Mouse (Mus musculus): ENCODE data around the gene Fau. TPM values are rescaled to one million over a fixed set of nuclear protein-coding genes. Genes with fewer than 3 reads are reported as not detected.
A peak's percentile ranks its signal among the peaks of the same experiment; 100 is the strongest.

The Fau gene
- polyA plus RNA-seq, 1 experiment from 2014 or later, result 729 TPM

DNA sequence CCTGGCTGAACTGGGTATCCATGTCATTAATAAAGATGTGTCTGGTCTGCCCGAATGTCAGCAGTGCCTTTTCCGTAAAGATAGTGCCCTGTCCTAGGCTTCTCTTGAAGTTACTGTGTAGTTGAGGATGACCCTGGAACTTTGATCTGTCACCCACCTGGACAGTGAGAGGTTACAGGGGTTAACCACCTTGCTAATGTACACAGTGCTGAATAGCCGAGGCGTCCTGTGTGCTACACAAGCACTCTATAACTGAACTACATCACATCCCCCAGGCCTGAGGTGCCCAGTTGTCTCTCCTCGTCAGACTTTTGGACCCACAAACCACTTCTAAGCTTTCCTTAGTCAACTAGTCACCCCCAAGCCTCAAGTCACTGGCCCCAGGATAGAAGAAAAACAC, 4.8 kb downstream of the Fau start:
- Histone ChIP-seq H3K4me1 (replicated peaks; ENCODE audit: control insufficient read depth, insufficient read depth, low read length) (peaks cover 26% of the 10 kb centered on the region), H3K4me2 (ENCODE audit: low read depth, low read length, severe bottlenecking) (peak overlapping the region; percentile 100), H3K9ac (ENCODE audit: low read length) (no peak overlapping the region), H3K9me3 (ENCODE audit: control insufficient read depth, low read length) (no peaks in the 10 kb centered on the region), H3K4me3 (ENCODE audit: low read depth, low read length) (peak overlapping the region; percentile 88), H3K27me3 (ENCODE audit: control insufficient read depth, insufficient read depth, low read length) (no peaks in the 10 kb centered on the region), H3K36me3 (ENCODE audit: control insufficient read depth, insufficient read depth, low read length) (peaks cover 3% of the 10 kb centered on the region; the same call in 1 of the 2 replicates), H3K27ac (ENCODE audit: low read depth, low read length) (peak overlapping the region; percentile 93; the same call in 1 of the 2 replicates)
- DNase-seq (ENCODE audit: low spot score), result peak; percentile 50
- ATAC-seq (replicated peaks; ENCODE audit: low FRiP score), result no peak
- 80% methylated on average over 5 of the region's 5 CpGs for whole genome bisulfite sequencing

DNA sequence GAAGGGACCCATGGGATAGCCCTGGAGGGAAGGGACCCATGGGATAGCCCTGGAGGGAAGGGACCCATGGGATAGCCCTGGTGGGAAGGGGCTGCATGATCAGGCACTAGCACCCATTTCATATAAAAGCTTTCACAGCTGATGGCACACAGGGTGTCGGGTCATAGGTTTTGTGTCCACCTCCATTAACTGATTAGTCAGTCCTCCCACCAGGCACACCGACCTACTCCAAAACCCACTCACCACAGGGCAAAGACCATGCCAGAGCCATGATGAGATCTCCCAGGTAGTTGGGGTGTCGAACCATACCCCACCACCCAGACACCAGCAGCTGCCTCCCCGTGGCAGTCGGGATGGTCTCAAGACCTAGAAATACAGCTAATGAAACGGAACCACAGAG, 5.4 kb downstream of the Fau start:
- H3K27me3 ChIP-seq (ENCODE audit: control insufficient read depth, insufficient read depth, low read length), result no peaks in the 10 kb centered on the region
- H3K4me3 ChIP-seq (ENCODE audit: low read depth, low read length), result no peak overlapping the region
- peaks cover 27% of the 10 kb centered on the region for H3K4me1 ChIP-seq (replicated peaks; ENCODE audit: control insufficient read depth, insufficient read depth, low read length)
- H3K4me2 ChIP-seq (ENCODE audit: low read depth, low read length, severe bottlenecking), result no peak overlapping the region
- no peak overlapping the region for H3K27ac ChIP-seq (ENCODE audit: low read depth, low read length)
- no peak for ATAC-seq (replicated peaks; ENCODE audit: low FRiP score)
- WGBS, result 94% methylated on average over 6 of the region's 6 CpGs
- DNase-seq (ENCODE audit: low spot score), result no peak
- peaks cover 3% of the 10 kb centered on the region; the same call in 1 of the 2 replicates for H3K36me3 ChIP-seq (ENCODE audit: control insufficient read depth, insufficient read depth, low read length)
- no peak overlapping the region for H3K9ac ChIP-seq (ENCODE audit: low read length)
- H3K9me3 ChIP-seq (ENCODE audit: control insufficient read depth, low read length), result no peaks in the 10 kb centered on the region

DNA sequence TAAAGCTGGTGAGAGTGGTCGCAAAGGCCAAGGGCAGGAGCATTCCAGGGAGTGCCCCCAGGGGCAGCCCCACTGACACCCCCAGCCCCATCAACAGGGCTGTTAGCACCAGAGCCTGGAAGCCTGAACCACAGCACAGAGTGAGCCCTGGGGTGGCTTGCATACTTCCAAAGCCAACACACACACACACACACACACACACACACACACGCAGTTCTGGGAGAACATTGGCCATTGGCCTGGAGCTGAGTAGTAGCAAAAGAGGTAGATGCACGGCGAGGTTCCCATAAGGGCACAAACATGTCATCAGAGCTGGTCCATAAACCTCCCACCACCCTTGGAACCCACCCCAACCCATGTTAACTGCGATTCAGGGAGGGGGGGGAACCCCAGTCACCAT, 8.9 kb downstream of the Fau start:
- 43% methylated on average over 5 of the region's 5 CpGs for WGBS
- Histone ChIP-seq H3K9me3 (ENCODE audit: control insufficient read depth, low read length) (no peaks in the 10 kb centered on the region), H3K4me1 (replicated peaks; ENCODE audit: control insufficient read depth, insufficient read depth, low read length) (peaks cover 19% of the 10 kb centered on the region), H3K36me3 (ENCODE audit: control insufficient read depth, insufficient read depth, low read length) (no peaks in the 10 kb centered on the region; the same call in 1 of the 2 replicates), H3K4me3 (ENCODE audit: low read depth, low read length) (peak overlapping the region; percentile 55), H3K9ac (ENCODE audit: low read length) (peak overlapping the region; percentile 70), H3K27me3 (ENCODE audit: control insufficient read depth, insufficient read depth, low read length) (no peaks in the 10 kb centered on the region), H3K27ac (ENCODE audit: low read depth, low read length) (peak overlapping the region; percentile 83; the same call in 1 of the 2 replicates), H3K4me2 (ENCODE audit: low read depth, low read length, severe bottlenecking) (peak overlapping the region; percentile 94)
- no peak for DNase-seq (ENCODE audit: low spot score)
- ATAC-seq (replicated peaks; ENCODE audit: low FRiP score), result no peak

DNA sequence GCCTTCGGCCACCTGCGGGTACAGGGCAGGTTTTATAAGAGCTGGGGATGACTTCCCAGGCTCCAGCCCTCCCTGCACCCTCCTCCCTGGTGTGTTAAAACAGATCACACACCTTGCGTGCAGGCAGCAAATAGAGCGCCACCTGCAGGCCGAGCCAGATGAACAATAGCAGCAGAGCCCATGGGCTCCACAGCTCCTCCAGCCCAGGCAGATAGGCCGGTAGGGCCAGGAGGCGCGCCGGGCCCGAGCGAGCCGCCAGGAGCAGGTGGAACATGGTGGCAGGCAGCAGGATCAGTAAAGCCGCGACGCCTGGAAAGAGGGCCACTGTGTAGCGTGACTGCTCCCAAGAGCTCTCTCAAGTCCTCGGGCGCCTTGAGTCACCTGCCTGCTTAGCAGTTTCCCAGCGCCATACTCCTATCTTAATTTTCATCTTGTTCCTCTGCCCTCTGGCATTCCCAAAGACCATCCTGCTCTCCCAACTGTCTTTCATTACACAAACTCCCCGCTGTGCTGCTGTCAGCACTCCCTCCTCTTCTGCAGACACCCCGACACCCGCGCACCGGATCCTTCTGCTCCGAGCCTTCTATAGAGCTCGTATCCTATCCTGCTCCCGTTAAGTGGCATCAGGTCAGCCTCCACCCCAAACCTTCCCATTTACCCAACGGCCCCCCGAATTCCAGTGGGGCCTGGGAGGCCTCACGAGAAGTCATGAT, 9.5 kb downstream of the Fau start:
- ATAC-seq (replicated peaks; ENCODE audit: low FRiP score) (peak; percentile 67), DNase-seq (ENCODE audit: low spot score) (peak; percentile 94)
- under 1% methylated on average over 30 of the region's 30 CpGs for WGBS
- peak overlapping the region; percentile 94 for H3K4me2 ChIP-seq (ENCODE audit: low read depth, low read length, severe bottlenecking)
- peak overlapping the region; percentile 55 for H3K4me3 ChIP-seq (ENCODE audit: low read depth, low read length)
- H3K36me3 ChIP-seq (ENCODE audit: control insufficient read depth, insufficient read depth, low read length), result no peaks in the 10 kb centered on the region; the same call in 1 of the 2 replicates
- H3K27ac ChIP-seq (ENCODE audit: low read depth, low read length), result peak overlapping the region; percentile 83
- peak overlapping the region; percentile 70 for H3K9ac ChIP-seq (ENCODE audit: low read length)
- H3K9me3 ChIP-seq (ENCODE audit: control insufficient read depth, low read length), result no peaks in the 10 kb centered on the region
- peaks cover 15% of the 10 kb centered on the region for H3K4me1 ChIP-seq (replicated peaks; ENCODE audit: control insufficient read depth, insufficient read depth, low read length)
- H3K27me3 ChIP-seq (ENCODE audit: control insufficient read depth, insufficient read depth, low read length), result no peaks in the 10 kb centered on the region

DNA sequence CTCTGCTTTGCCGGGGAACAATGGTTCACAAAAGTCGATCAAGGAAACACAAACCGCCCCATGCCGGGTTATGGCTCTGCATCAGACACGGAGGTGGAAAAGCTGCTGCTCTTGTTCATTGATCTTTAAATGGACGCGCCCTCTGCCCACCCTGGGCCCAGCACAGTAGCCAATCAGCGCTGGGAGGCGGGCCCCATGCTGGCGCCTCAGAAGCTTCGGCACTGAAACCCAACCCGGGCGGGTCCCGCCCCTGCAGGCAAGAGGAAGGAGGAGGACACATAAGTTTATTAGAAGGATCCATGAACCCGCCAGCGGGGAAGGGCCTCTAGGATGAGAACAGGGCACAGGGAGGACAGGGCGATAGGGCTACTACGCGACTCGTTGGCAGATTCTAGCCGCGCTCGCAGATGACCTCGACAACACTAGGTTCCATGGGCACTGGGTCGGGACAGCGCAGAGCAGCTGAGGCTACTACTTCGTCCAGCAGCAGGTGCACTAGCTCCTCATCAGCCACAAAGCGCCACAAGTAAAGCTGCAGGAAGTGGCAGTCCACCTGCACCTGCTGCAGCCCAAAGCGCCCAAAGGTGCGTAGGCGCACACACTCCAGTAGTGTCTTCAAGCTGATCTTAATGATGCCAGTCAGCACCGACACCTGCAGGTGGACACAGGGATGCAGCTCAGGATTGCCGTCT, 10.2 kb downstream of the Fau start, which contains the start of gene Tm7sf2:
TSS of gene Tm7sf2 (minus strand) at position 650 of the 692 bp plus-strand sequence.
- Histone ChIP-seq H3K27ac (ENCODE audit: low read depth, low read length) (peak within 1 kb of the TSS; percentile 83), H3K9ac (ENCODE audit: low read length) (peak within 1 kb of the TSS; percentile 70), H3K36me3 (ENCODE audit: control insufficient read depth, insufficient read depth, low read length) (no peaks in the 10 kb centered on the region; the same call in 1 of the 2 replicates), H3K4me2 (ENCODE audit: low read depth, low read length, severe bottlenecking) (peak within 1 kb of the TSS; percentile 94), H3K27me3 (ENCODE audit: control insufficient read depth, insufficient read depth, low read length) (no peaks in the 10 kb centered on the region), H3K9me3 (ENCODE audit: control insufficient read depth, low read length) (no peaks in the 10 kb centered on the region), H3K4me3 (ENCODE audit: low read depth, low read length) (peak within 1 kb of the TSS; percentile 55), H3K4me1 (replicated peaks; ENCODE audit: control insufficient read depth, insufficient read depth, low read length) (peaks cover 9% of the 10 kb centered on the region)
- whole genome bisulfite sequencing, result 11% methylated on average over 33 of the region's 33 CpGs
- DNase-seq (ENCODE audit: low spot score) (peak; percentile 95), ATAC-seq (replicated peaks; ENCODE audit: low FRiP score) (peak; percentile 94)

DNA sequence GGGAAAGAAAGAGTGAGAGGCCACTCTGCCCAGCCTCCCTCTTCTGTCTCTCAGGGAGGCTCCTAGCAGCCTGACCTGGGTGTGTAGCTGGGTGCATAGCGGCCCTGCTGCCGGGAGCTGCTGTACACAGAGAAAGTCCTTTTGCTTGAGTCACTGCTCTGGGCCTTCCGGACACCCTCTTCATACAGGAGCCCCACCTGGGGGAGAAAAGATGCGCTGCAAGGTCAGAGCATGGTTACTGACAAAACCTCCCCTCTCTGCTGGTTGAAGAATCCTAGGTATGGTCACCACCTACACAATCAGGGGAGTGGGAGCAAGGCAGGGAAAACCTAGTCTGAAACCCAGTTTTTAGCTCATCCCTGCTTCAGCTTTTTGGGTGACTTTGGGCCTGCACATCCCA, 11.3 kb downstream of the Fau start:
- H3K36me3 ChIP-seq (ENCODE audit: control insufficient read depth, insufficient read depth, low read length), result no peaks in the 10 kb centered on the region; the same call in 1 of the 2 replicates
- DNase-seq (ENCODE audit: low spot score), result no peak
- no peak for ATAC-seq (replicated peaks; ENCODE audit: low FRiP score)
- H3K9me3 ChIP-seq (ENCODE audit: control insufficient read depth, low read length), result no peaks in the 10 kb centered on the region
- H3K9ac ChIP-seq (ENCODE audit: low read length), result no peak overlapping the region
- no peaks in the 10 kb centered on the region for H3K27me3 ChIP-seq (ENCODE audit: control insufficient read depth, insufficient read depth, low read length)
- 87% methylated on average over 4 of the region's 4 CpGs for WGBS
- no peak overlapping the region for H3K4me3 ChIP-seq (ENCODE audit: low read depth, low read length)
- H3K27ac ChIP-seq (ENCODE audit: low read depth, low read length), result no peak overlapping the region
- H3K4me1 ChIP-seq (replicated peaks; ENCODE audit: control insufficient read depth, insufficient read depth, low read length), result peaks cover 9% of the 10 kb centered on the region
- H3K4me2 ChIP-seq (ENCODE audit: low read depth, low read length, severe bottlenecking), result no peak overlapping the region

DNA sequence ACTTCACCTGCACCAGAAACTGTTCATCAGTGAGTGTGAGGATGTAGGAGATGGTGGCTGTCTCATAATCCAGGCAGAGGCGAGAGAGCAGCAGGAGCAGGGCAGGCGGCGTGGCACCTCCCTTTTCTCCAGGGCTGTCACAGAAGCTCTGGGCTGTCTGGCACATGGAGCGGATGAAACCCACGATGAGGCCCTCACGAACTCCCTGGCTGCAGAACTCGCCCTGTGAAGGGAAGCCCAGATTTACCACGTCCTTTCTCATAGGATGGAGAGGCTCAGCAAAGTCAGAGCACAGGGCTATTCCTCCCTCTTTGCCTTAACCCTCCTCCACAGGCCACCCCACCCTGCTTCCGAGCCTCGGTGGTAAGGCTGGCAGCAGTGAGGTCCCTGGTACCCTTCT, 12.2 kb downstream of the Fau start:
- no peak overlapping the region for H3K4me2 ChIP-seq (ENCODE audit: low read depth, low read length, severe bottlenecking)
- H3K27me3 ChIP-seq (ENCODE audit: control insufficient read depth, insufficient read depth, low read length), result no peaks in the 10 kb centered on the region
- no peaks in the 10 kb centered on the region; the same call in 1 of the 2 replicates for H3K36me3 ChIP-seq (ENCODE audit: control insufficient read depth, insufficient read depth, low read length)
- DNase-seq (ENCODE audit: low spot score) (no peak), ATAC-seq (replicated peaks; ENCODE audit: low FRiP score) (no peak)
- 94% methylated on average over 10 of the region's 10 CpGs for WGBS
- peaks cover 9% of the 10 kb centered on the region for H3K4me1 ChIP-seq (replicated peaks; ENCODE audit: control insufficient read depth, insufficient read depth, low read length)
- H3K9ac ChIP-seq (ENCODE audit: low read length), result no peak overlapping the region
- H3K9me3 ChIP-seq (ENCODE audit: control insufficient read depth, low read length), result no peaks in the 10 kb centered on the region
- H3K27ac ChIP-seq (ENCODE audit: low read depth, low read length), result no peak overlapping the region
- no peak overlapping the region for H3K4me3 ChIP-seq (ENCODE audit: low read depth, low read length)

DNA sequence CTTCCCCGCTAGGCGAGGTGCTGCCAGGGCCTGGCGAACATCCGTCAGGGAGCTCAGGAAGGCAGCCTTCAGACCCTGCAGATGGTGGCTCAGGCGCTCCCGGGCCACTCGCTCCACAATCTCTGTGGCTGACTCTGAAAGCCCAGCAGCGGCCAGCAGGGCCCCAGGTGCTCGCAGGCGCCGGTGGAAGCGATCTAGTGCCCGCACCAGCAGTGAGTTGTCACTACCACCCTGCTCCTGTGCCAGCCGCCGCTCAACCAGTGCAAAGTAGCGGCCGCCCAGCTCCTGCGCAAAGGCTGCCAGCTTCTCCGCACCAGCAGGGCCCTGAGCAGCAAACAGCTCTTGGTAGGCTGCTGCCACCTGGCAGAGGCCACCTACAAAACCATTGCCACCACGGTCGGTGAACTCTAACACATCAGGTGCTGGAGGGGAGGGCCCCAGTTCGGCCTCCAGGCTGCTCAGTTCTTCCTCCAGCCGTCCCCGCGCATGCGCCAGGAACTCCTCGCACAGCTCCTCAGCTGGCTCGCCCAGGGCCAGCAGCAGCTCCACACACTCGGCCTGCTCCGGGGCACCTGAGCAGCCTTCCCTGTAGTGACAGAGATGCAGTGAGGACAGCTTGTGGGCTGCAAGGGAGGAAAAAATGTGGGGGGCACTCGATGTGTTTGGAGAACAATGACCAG, 13.1 kb downstream of the Fau start:
- Histone ChIP-seq H3K4me3 (ENCODE audit: low read depth, low read length) (no peak overlapping the region), H3K4me1 (replicated peaks; ENCODE audit: control insufficient read depth, insufficient read depth, low read length) (peaks cover 9% of the 10 kb centered on the region), H3K36me3 (ENCODE audit: control insufficient read depth, insufficient read depth, low read length) (no peaks in the 10 kb centered on the region; the same call in 1 of the 2 replicates), H3K9me3 (ENCODE audit: control insufficient read depth, low read length) (no peaks in the 10 kb centered on the region), H3K27me3 (ENCODE audit: control insufficient read depth, insufficient read depth, low read length) (no peaks in the 10 kb centered on the region), H3K27ac (ENCODE audit: low read depth, low read length) (no peak overlapping the region), H3K9ac (ENCODE audit: low read length) (no peak overlapping the region), H3K4me2 (ENCODE audit: low read depth, low read length, severe bottlenecking) (no peak overlapping the region)
- DNase-seq (ENCODE audit: low spot score) (no peak), ATAC-seq (replicated peaks; ENCODE audit: low FRiP score) (no peak)
- WGBS, result 91% methylated on average over 31 of the region's 31 CpGs

Measured in forebrain, embryonic 11.5 days (tissue).